Mouse (Mus musculus) lung, embryonic 15.5 days (tissue): ENCODE measurements around the gene Eaf1. TPM values are rescaled to one million over a fixed set of nuclear protein-coding genes. Genes with fewer than 3 reads are reported as not detected.
"Not testable (repeated sequence)": the region's sequence is repeated elsewhere in the genome, so short reads cannot be mapped to it uniquely, and the experiment has no call there.

Experiments
- ATAC-seq: fragments of 200-750 bp; cut with Nextera tagmentation; 2 replicates; pipeline ENCODE4 v1.8.0; 2017; ENCODE audit warnings: moderate number of reproducible peaks, borderline replicate concordance; ENCODE audit not compliant: low FRiP score, low TSS enrichment; ENCODE audit errors: extremely low read depth
- H3K27ac ChIP-seq: fragments of 300-500 bp; sonication (generic); 2 replicates; pipeline ENCODE4 v1.5.1; 2015; ENCODE audit warnings: moderate library complexity, mild to moderate bottlenecking, inconsistent platforms
- H3K27me3 ChIP-seq: fragments of 300-500 bp; sonication (generic); 2 replicates; pipeline ENCODE4 v1.6.1; 2015; ENCODE audit warnings: inconsistent platforms
- H3K36me3 ChIP-seq: fragments of 300-500 bp; sonication (generic); 2 replicates; pipeline ENCODE4 v1.6.1; 2015; ENCODE audit warnings: inconsistent platforms
- H3K4me1 ChIP-seq: fragments of 300-500 bp; sonication (generic); 2 replicates; pipeline ENCODE4 v1.6.1; 2015; ENCODE audit warnings: inconsistent platforms
- H3K4me2 ChIP-seq: fragments of 300-500 bp; sonication (generic); 2 replicates; pipeline ENCODE4 v1.6.1; 2015; ENCODE audit warnings: inconsistent platforms, mild to moderate bottlenecking, moderate library complexity
- H3K4me3 ChIP-seq: fragments of 300-500 bp; sonication (generic); 2 replicates; pipeline ENCODE4 v1.5.1; 2015; ENCODE audit warnings: mild to moderate bottlenecking, inconsistent platforms
- H3K9ac ChIP-seq: fragments of 300-500 bp; sonication (generic); 2 replicates; pipeline ENCODE4 v1.6.1; 2015; ENCODE audit warnings: inconsistent platforms
- H3K9me3 ChIP-seq: fragments of 300-500 bp; sonication (generic); 2 replicates; pipeline ENCODE4 v1.6.1; 2016; ENCODE audit warnings: inconsistent platforms
- WGBS: fragments of 180-500 bp; shearing (Covaris S2); methylation state at CpG from one replicate; pipeline ENCODE4 v1.1.7; 2015; 5-methylcytosine and 5-hydroxymethylcytosine counted together
- polyA plus RNA-seq: library from polyadenylated mRNA; unstranded; fragments of >200 nt; fragmentation: Nextera tagmentation; extraction: Ambion mirVana; gene quantifications from 2 replicates; pipeline ENCODE4 v1.2.1, GENCODE M21; 2015

The Eaf1 gene
- 20.1 and 22.7 TPM in 2 replicates for polyA plus RNA-seq

DNA sequence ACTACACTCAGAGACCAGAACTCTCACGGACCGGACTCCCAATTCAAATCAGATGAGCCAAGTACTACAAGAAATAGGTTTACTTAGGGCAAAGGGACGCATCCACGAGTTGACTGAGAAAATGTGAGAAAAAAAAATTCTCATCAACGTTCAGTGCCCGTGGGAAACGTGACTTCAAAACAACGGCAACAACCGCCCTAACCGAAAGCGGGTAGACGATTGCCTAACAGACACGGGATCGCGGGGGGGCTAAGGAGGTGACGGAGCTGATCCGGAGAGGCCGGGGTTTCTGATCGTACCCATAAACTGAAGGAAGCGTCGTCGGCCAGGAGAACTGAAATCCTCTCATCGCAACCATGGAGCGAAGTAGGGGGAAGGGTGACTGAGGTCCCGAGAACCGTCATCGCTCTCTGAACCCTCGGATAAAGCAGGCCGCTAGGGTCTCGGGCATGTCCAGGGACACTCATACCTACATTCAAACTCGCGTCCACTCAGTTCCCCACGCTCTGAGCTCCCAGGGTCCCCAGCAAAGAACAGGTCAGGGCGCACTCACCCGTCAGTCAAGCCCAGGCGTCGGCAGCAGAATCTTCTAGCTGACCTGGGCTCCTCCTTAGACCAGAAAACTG is at the start of gene Eaf1:
Gene Eaf1, plus strand, starts transcription at position 51 of the 626 bp plus-strand sequence.
- peak within 1 kb of the TSS; percentile 88 for H3K27ac ChIP-seq
- H3K4me1 ChIP-seq = peaks cover 22% of the 10 kb centered on the region
- ATAC-seq = peak; percentile 58
- peaks cover 23% of the 10 kb centered on the region for H3K36me3 ChIP-seq
- peak within 1 kb of the TSS; percentile 79 for H3K4me2 ChIP-seq
- H3K4me3 ChIP-seq = peak within 1 kb of the TSS; percentile 72
- under 1% methylated on average over 37 of the region's 37 CpGs for WGBS
- no peaks in the 10 kb centered on the region for H3K27me3 ChIP-seq
- H3K9ac ChIP-seq = peak within 1 kb of the TSS; percentile 92
- H3K9me3 ChIP-seq = no peaks in the 10 kb centered on the region

DNA sequence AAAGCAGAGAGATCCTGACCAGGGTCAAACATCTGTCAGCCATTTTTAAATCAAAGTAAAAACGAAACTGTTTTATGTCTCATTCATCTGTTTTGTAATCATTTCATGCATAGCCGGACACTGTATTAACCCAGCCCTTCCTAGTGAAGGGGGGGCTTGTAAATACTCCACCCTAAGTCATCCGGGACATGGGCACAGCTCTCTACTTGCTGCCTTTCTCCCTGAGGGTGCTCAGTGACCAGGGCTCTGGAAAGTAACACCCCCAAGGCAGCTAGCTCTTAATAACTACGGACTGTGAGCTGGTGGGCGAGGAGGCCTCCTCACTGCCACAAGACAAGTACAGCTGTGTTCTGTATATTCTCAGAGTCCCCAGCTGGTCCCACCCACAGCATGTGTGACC is 45.2 kb upstream of the Eaf1 start:
- no peak overlapping the region for H3K4me3 ChIP-seq
- no peak overlapping the region for H3K4me2 ChIP-seq
- WGBS = 40% methylated on average over 5 of the region's 5 CpGs
- no peak for ATAC-seq
- no peaks in the 10 kb centered on the region for H3K36me3 ChIP-seq
- peak overlapping the region; percentile 27; the same call in 1 of the 2 replicates for H3K27ac ChIP-seq
- no peaks in the 10 kb centered on the region for H3K27me3 ChIP-seq
- no peaks in the 10 kb centered on the region for H3K9me3 ChIP-seq
- no peak overlapping the region for H3K9ac ChIP-seq
- H3K4me1 ChIP-seq = no peaks in the 10 kb centered on the region

DNA sequence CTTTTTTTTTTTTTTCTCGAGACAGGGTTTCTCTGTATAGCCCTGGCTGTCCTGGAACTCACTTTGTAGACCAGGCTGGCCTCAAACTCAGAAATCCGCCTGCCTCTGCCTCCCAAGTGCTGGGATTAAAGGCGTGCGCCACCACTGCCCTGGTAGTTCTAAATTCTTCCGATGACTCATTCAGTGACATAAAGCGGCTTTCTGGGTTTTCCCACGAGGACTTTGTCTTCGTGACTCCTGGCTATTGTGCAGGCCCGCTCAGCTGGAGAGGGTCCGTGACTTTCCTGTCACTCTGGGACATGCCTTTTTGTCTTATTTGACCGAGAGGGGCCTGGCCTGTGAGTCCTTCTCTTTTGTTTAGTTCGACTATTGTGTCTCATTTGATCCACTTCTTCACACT is 40.3 kb upstream of the Eaf1 start:
- H3K9ac ChIP-seq, H3K9me3 ChIP-seq, H3K4me1 ChIP-seq, H3K27ac ChIP-seq, H3K4me3 ChIP-seq, ATAC-seq, H3K36me3 ChIP-seq, H3K4me2 ChIP-seq, H3K27me3 ChIP-seq: not testable (repeated sequence)
- 83% methylated on average over 12 of the region's 12 CpGs for WGBS

DNA sequence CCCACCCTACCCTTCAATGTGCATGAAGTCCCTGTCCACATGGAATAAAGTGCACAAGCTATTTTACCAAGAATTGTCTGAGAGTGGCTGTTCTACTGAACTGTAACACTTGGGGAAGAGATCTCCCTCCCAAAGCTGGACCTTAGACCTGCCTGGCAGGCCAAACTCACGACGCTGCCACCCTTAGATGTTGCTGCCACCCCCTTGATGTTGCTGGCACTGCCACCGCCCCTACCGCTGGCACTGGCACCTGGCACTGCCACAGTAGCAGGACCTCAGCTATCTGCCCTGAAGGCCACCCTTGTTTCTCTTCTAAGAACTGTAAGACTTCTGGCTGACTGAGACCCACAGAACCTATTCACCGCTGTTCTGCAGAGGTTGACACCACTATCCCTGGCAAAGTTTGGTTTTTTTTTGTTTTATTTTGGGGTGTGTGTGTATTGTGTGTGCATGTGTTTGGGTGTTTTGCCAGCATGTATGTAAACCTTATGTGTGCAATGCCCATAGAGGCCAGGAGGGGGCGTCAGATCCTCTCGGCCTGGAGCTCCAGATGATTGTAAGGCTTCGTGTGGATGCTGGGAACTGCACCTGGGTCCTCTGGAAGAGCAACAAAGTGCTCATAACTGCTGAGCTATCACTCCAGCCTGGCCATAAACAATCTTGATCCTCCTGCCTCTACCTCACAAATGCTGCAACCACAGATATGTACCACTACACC is 39.2 kb upstream of the Eaf1 start:
- H3K9ac ChIP-seq = no peak overlapping the region

DNA sequence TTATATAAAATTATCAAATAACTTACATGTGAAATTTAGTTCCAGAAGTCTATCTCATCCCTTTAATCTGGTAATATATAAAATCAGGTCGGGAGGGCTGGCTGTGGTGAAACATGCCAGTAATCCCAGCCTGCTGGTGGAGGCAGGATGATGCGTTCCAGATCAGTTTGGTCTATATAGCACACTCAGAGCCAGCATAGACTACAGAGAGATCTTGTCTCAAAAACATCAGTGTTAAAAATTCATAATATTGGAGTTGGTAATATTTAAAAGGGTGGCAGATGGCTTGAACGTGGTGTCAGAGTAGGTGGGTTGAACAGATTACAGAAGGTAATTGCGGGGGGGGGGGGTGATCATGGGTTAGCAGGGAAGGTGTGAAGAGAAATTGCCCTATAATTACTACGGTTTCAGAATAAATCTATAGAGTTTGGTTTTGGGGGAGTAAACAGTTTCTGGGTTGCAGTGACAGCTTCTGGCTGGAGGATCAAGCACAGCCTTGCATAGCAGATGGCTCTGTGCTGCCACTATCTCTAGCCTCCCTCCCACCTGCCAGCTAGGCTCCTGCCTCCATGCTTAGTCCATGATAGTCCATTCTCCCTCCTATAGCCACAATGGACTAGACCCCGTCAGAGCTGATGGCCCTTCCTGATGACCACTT is 38.0 kb upstream of the Eaf1 start:
- H3K27ac ChIP-seq = no peak overlapping the region
- H3K9ac ChIP-seq = no peak overlapping the region
- no peaks in the 10 kb centered on the region for H3K36me3 ChIP-seq
- no peaks in the 10 kb centered on the region for H3K9me3 ChIP-seq
- H3K4me1 ChIP-seq = no peaks in the 10 kb centered on the region
- no peak for ATAC-seq
- H3K4me2 ChIP-seq = no peak overlapping the region
- WGBS = 74% methylated on average over 6 of the region's 6 CpGs
- no peak overlapping the region for H3K4me3 ChIP-seq
- no peaks in the 10 kb centered on the region for H3K27me3 ChIP-seq

More for the DNA sequence above, 39.2 kb upstream of the Eaf1 start:
- Histone ChIP-seq H3K27ac (no peak overlapping the region), H3K27me3 (no peaks in the 10 kb centered on the region), H3K9me3 (no peaks in the 10 kb centered on the region), H3K4me3 (no peak overlapping the region), H3K36me3 (no peaks in the 10 kb centered on the region), H3K4me2 (no peak overlapping the region), H3K4me1 (no peaks in the 10 kb centered on the region)
- 81% methylated on average over 8 of the region's 8 CpGs for WGBS
- no peak for ATAC-seq

DNA sequence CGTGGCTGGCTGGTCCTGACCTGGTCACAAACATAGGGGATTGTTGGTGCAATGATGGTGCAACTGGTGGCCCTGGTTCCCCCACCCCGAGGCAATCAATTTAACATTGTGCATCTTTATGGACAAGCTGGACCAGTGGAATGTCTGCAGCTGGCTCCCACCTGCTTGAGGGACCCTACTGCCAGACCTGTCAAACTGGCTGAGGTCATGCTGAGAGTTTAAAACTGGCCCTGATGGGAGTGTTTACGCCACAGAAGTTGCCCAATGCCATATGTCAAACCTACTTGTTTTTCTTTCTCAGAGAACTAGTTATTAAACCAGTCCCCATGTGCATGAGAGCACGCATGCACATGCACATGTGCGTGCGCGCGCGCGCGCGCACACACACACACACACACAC is 36.2 kb upstream of the Eaf1 start:
- ATAC-seq = no peak

DNA sequence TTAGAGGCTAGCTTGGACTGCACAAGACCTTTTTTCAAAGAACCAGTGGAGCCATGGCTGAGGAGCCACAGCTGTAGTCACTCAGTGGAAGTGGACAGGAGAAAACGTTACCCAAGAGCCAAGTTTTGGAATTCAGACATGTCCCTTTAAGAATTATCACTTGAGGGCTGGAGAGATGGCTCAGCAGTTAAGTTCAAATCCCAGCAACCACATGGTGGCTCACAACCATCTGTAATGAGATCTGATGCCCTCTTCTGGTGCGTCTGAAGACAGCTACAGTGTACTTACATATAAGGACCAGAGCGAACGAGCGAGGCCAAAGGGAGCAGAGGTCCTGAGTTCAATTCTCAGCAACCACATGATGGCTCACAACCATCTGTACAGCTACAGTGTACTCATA is 32.0 kb upstream of the Eaf1 start:
- H3K4me3 ChIP-seq, H3K4me2 ChIP-seq, H3K9me3 ChIP-seq, H3K36me3 ChIP-seq, H3K27me3 ChIP-seq, H3K9ac ChIP-seq, H3K4me1 ChIP-seq, H3K27ac ChIP-seq, ATAC-seq: not testable (repeated sequence)
- 62% methylated on average over 5 of the region's 5 CpGs for WGBS

More for the DNA sequence above, 36.2 kb upstream of the Eaf1 start:
- Histone ChIP-seq H3K27ac (no peak overlapping the region), H3K9ac (no peak overlapping the region), H3K27me3 (no peaks in the 10 kb centered on the region), H3K4me3 (no peak overlapping the region), H3K9me3 (no peaks in the 10 kb centered on the region), H3K4me2 (no peak overlapping the region), H3K36me3 (no peaks in the 10 kb centered on the region), H3K4me1 (no peaks in the 10 kb centered on the region)
- 80% methylated on average over 12 of the region's 12 CpGs for WGBS

DNA sequence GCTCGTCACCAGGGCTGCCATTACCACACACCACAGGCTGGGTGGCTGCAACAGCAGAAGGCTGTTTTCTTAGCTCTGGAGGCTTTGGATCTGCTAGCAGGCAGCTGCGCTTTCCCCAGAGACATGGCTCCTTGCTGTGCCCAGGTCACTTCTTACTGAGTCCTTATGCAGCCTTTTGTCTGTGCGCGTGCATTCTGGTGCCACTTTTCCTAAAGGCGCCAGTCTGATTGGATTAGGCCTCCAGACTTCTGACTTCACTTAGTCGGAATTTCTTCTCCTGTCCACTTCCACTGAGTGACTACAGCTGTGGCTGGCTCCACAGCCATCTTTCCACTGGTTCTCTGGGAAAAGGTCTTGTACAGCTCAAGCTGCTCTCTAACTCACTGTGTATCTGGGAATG is 31.3 kb upstream of the Eaf1 start:
- Histone ChIP-seq H3K4me2 (no peak overlapping the region), H3K27ac (peak overlapping the region; percentile 15), H3K36me3 (no peaks in the 10 kb centered on the region), H3K4me1 (no peaks in the 10 kb centered on the region), H3K27me3 (no peaks in the 10 kb centered on the region), H3K9me3 (no peaks in the 10 kb centered on the region), H3K9ac (no peak overlapping the region), H3K4me3 (no peak overlapping the region)
- 0 out of 2 replicates have a peak, but pooled peaks have one; percentile 27 for ATAC-seq
- WGBS = 69% methylated on average over 6 of the region's 6 CpGs

DNA sequence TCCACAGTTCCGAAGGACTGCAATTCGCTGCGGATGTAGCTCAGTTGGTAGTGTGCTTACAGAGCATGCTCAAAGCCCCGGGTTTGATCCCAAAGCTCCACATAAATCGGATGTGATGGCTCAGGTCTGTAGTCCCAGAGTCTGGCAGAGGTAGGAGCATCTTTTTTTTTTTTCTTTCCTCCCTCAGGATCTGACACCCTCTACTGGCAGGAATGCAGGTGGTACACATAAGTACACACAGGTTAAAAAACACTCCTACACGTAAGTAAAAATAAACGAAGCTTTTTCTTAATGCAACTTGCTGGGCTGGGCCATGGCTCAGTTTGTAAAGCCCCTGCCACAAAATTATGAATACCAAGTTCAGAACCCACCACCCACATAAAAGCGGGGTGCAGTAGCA is 30.0 kb upstream of the Eaf1 start:
- WGBS = 49% methylated on average over 8 of the region's 8 CpGs
- no peaks in the 10 kb centered on the region for H3K9me3 ChIP-seq
- H3K36me3 ChIP-seq = no peaks in the 10 kb centered on the region
- no peaks in the 10 kb centered on the region for H3K27me3 ChIP-seq
- no peak for ATAC-seq
- no peak overlapping the region for H3K9ac ChIP-seq
- H3K4me1 ChIP-seq = no peaks in the 10 kb centered on the region
- no peak overlapping the region for H3K27ac ChIP-seq
- H3K4me2 ChIP-seq = no peak overlapping the region
- H3K4me3 ChIP-seq = no peak overlapping the region

DNA sequence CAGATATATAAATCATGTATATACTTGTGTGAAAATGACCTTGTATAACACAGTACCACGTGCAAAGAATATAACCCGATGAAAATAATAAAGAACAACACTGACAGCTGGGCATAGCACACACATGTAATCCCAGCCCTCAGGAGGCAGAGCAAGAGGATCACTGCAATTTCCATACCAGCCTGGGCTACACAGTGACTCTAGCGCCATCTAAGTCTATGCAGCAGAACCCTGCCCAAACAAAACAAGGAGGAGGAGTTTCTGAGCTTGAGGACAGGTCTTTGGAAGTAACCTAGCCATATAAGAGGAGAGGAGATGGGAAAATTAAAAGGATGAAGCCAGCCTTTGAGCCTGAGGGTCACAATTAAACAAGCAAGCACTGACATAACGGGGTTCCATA is 24.5 kb upstream of the Eaf1 start:
- 47% methylated on average over 4 of the region's 4 CpGs for WGBS

DNA sequence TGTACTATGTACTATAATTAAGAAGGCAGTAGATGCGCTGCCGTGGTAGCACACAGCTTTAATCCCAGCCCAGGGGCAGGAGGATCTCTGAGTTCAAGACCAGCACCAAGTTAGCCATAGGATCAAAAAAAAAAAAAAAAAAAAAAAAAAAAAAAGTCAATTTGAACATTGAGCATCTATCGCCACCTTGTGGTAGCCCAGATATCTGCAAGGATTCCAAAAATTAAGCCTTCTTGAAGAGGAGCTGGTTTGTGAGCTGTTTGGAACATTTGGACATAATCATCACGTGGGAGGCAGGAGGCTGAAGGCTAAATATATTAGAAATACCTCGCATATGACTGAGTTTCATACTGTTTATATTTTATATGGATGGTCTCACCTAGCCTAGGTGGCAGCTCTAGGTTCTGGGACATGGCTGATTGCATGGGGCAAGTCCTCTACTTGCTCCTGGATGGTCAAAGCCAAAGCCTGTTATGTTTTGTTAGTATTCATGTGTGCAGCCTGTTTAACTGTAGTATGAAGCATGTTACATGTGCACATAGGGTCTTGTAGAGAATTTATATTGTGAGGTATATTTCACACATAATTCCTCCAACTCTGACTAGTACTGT is 21.6 kb upstream of the Eaf1 start:
- H3K27me3 ChIP-seq = no peaks in the 10 kb centered on the region
- H3K4me1 ChIP-seq = no peaks in the 10 kb centered on the region
- 7% methylated on average over 5 of the region's 5 CpGs for WGBS
- no peak overlapping the region for H3K4me2 ChIP-seq
- no peaks in the 10 kb centered on the region for H3K9me3 ChIP-seq
- no peak for ATAC-seq
- no peaks in the 10 kb centered on the region for H3K36me3 ChIP-seq
- no peak overlapping the region for H3K27ac ChIP-seq
- no peak overlapping the region for H3K9ac ChIP-seq
- no peak overlapping the region for H3K4me3 ChIP-seq

More for the DNA sequence above, 24.5 kb upstream of the Eaf1 start:
- Histone ChIP-seq H3K4me3 (no peak overlapping the region), H3K27ac (no peak overlapping the region), H3K4me2 (no peak overlapping the region), H3K9me3 (no peaks in the 10 kb centered on the region), H3K36me3 (no peaks in the 10 kb centered on the region), H3K4me1 (no peaks in the 10 kb centered on the region), H3K9ac (no peak overlapping the region), H3K27me3 (no peaks in the 10 kb centered on the region)
- ATAC-seq = no peak

DNA sequence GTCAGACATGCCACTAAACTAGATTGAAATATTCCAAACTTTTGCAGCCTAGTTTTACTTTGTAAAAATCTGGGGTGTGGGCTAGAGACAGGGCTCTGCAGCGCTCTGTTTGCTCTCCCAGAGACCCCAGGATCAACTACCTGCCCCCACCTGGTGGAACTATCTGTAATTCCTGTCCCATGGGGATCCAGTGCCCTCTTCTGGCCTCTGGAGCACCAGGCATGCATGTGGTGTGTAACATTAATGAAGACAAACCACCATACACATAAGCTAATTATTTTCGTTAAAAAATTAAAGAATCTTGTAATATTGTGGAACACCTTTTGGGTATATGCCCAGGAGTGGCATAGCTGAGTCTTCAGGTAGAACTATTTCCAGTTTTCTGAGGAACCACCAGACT is 20.9 kb upstream of the Eaf1 start:
- Histone ChIP-seq H3K27ac (no peak overlapping the region), H3K4me2 (no peak overlapping the region), H3K9ac (no peak overlapping the region), H3K27me3 (no peaks in the 10 kb centered on the region), H3K4me1 (no peaks in the 10 kb centered on the region), H3K4me3 (no peak overlapping the region), H3K9me3 (no peaks in the 10 kb centered on the region), H3K36me3 (peaks cover 3% of the 10 kb centered on the region; the same call in 1 of the 2 replicates)
- WGBS = 76% methylated on average over 2 of the region's 2 CpGs
- no peak for ATAC-seq
